Comparison of ENCODE assay signal across 8 mouse cellular contexts in genomic region chr2:154558264-154559039, GRCm38 (mm10). TPM values are rescaled to one million over a fixed set of nuclear protein-coding genes. Genes with fewer than 3 reads are reported as not detected.
A peak's percentile ranks its signal among the peaks of the same experiment; 100 is the strongest.
DNase-seq lines count a peak whose midpoint lies in the region; ATAC-seq and TF ChIP-seq lines count a peak whose summit lies in the region.

Gene Necab3 (minus strand): TSS chr2:154558890.

- peak within 1 kb of the TSS; percentile 77 for H3K4me2 ChIP-seq in heart, embryonic 11.5 days
- peak within 1 kb of the TSS; percentile 58 for H3K4me2 ChIP-seq in forebrain, embryonic 12.5 days
- peak within 1 kb of the TSS; percentile 72 for H3K4me2 ChIP-seq in hindbrain, postnatal 0 days (ENCODE audit: low read depth, low read length)
- peak within 1 kb of the TSS; percentile 68 for H3K4me2 ChIP-seq in neural tube, embryonic 14.5 days (ENCODE audit: low read depth, low read length)

- no peak for TF ChIP-seq POLR2A in liver, adult 2 months (IDR thresholded peaks at IDR 0.05; ENCODE audit: extremely low read depth, insufficient read depth, low read length)

- ATAC-seq in heart, embryonic 11.5 days (replicated peaks; ENCODE audit: insufficient number of reproducible peaks, low FRiP score, low TSS enrichment): 0 out of 2 replicates have a peak, but pooled peaks have one; percentile 41
- peak; percentile 84 for ATAC-seq in forebrain, embryonic 12.5 days (ENCODE audit: low FRiP score)
- peak; percentile 66 for ATAC-seq in hindbrain, postnatal 0 days
- peak; percentile 83 for ATAC-seq in neural tube, embryonic 14.5 days (ENCODE audit: low read depth)

- peaks cover 12% of the 10 kb centered on the region for H3K4me1 ChIP-seq in heart, embryonic 11.5 days (ENCODE audit: control insufficient read depth, insufficient read depth, low read length)
- peaks cover 29% of the 10 kb centered on the region for H3K4me1 ChIP-seq in forebrain, embryonic 12.5 days
- peaks cover 31% of the 10 kb centered on the region for H3K4me1 ChIP-seq in hindbrain, postnatal 0 days (ENCODE audit: insufficient read depth, low read length)
- peaks cover 2% of the 10 kb centered on the region; the same call in 1 of the 2 replicates for H3K4me1 ChIP-seq in liver, adult 2 months (ENCODE audit: control insufficient read depth, insufficient read depth, low read length)
- peaks cover 15% of the 10 kb centered on the region; the same call in 1 of the 2 replicates for H3K4me1 ChIP-seq in neural tube, embryonic 14.5 days (ENCODE audit: control insufficient read depth, insufficient read depth, low read length)

- TF ChIP-seq CTCF in hindbrain, postnatal 0 days (IDR thresholded peaks at IDR 0.05; ENCODE audit: low read depth): no peak
- no peak for TF ChIP-seq CTCF in liver, adult 2 months (IDR thresholded peaks at IDR 0.05; ENCODE audit: low read depth, low read length)

- peaks cover 8% of the 10 kb centered on the region for H3K36me3 ChIP-seq in heart, embryonic 11.5 days (ENCODE audit: control insufficient read depth, insufficient read depth, low read length)
- peaks cover 29% of the 10 kb centered on the region for H3K36me3 ChIP-seq in forebrain, embryonic 12.5 days (replicated peaks)
- no peaks in the 10 kb centered on the region for H3K36me3 ChIP-seq in hindbrain, postnatal 0 days (ENCODE audit: insufficient read depth, low read length)
- no peaks in the 10 kb centered on the region for H3K36me3 ChIP-seq in liver, adult 2 months (ENCODE audit: control insufficient read depth, insufficient read depth, low read length)
- H3K36me3 ChIP-seq in neural tube, embryonic 14.5 days (ENCODE audit: control insufficient read depth, insufficient read depth, low read length): no peaks in the 10 kb centered on the region

- no peak for DNase-seq in heart, postnatal 36 days
- peak; percentile 57 for DNase-seq in c-Kit-positive CD71-positive TER-119-positive erythroid progenitor cells, embryonic 14.5 days (ENCODE audit: low spot score)
- peak; percentile 63 for DNase-seq in hindbrain, postnatal 0 days (ENCODE audit: low spot score)
- DNase-seq in liver, adult 2 months (ENCODE audit: extremely low read depth, low read depth, low spot score): peak; percentile 29
- peak; percentile 76 for DNase-seq in thymus, postnatal 25 days

- H3K9me3 ChIP-seq in heart, embryonic 11.5 days (replicated peaks; ENCODE audit: control insufficient read depth, low read length): no peaks in the 10 kb centered on the region
- H3K9me3 ChIP-seq in forebrain, embryonic 12.5 days: no peaks in the 10 kb centered on the region
- H3K9me3 ChIP-seq in hindbrain, postnatal 0 days (ENCODE audit: low read length): no peaks in the 10 kb centered on the region
- no peaks in the 10 kb centered on the region for H3K9me3 ChIP-seq in neural tube, embryonic 14.5 days (ENCODE audit: control insufficient read depth, low read length)

- peak within 1 kb of the TSS; percentile 56; the same call in 1 of the 2 replicates for H3K9ac ChIP-seq in heart, embryonic 11.5 days (ENCODE audit: low read depth, low read length)
- peak within 1 kb of the TSS; percentile 38 for H3K9ac ChIP-seq in forebrain, embryonic 12.5 days
- peak within 1 kb of the TSS; percentile 55 for H3K9ac ChIP-seq in hindbrain, postnatal 0 days (replicated peaks; ENCODE audit: low read length)
- peak within 1 kb of the TSS; percentile 41; the same call in 1 of the 2 replicates for H3K9ac ChIP-seq in liver, adult 2 months (ENCODE audit: low read depth, low read length)
- H3K9ac ChIP-seq in neural tube, embryonic 14.5 days (replicated peaks; ENCODE audit: low read depth, low read length): peak within 1 kb of the TSS; percentile 61

- peaks cover 11% of the 10 kb centered on the region; the same call in 1 of the 2 replicates for H3K27me3 ChIP-seq in heart, embryonic 11.5 days (ENCODE audit: control insufficient read depth, insufficient read depth, low read length)
- H3K27me3 ChIP-seq in forebrain, embryonic 12.5 days: no peaks in the 10 kb centered on the region; the same call in 1 of the 2 replicates
- no peaks in the 10 kb centered on the region for H3K27me3 ChIP-seq in hindbrain, postnatal 0 days (ENCODE audit: insufficient read depth, low read length)
- no peaks in the 10 kb centered on the region for H3K27me3 ChIP-seq in liver, adult 2 months (ENCODE audit: control insufficient read depth, insufficient read depth, low read length)
- H3K27me3 ChIP-seq in neural tube, embryonic 14.5 days (ENCODE audit: control insufficient read depth, insufficient read depth, low read length): no peaks in the 10 kb centered on the region

- H3K27ac ChIP-seq in heart, embryonic 11.5 days (ENCODE audit: low read depth, low read length): no peak within 1 kb of the TSS
- H3K27ac ChIP-seq in forebrain, embryonic 12.5 days: no peak within 1 kb of the TSS; the same call in 1 of the 2 replicates
- peak within 1 kb of the TSS; percentile 70 for H3K27ac ChIP-seq in hindbrain, postnatal 0 days
- H3K27ac ChIP-seq in liver, adult 2 months (replicated peaks; ENCODE audit: insufficient read depth, low read depth, low read length): no peak within 1 kb of the TSS
- no peak within 1 kb of the TSS for H3K27ac ChIP-seq in neural tube, embryonic 14.5 days (ENCODE audit: low read depth, low read length)

- 4% methylated on average over 34 of the region's 34 CpGs for WGBS in heart, embryonic 11.5 days (ENCODE audit: insufficient replicate concordance)
- WGBS in forebrain, embryonic 12.5 days: 4% methylated on average over 34 of the region's 34 CpGs
- 4% methylated on average over 34 of the region's 34 CpGs for WGBS in hindbrain, postnatal 0 days
- WGBS in liver, adult 2 months: 17% methylated on average over 34 of the region's 34 CpGs
- 3% methylated on average over 27 of the region's 34 CpGs for WGBS in neural tube, embryonic 14.5 days

- H3K4me3 ChIP-seq in heart, embryonic 11.5 days (ENCODE audit: low read depth, low read length): peak within 1 kb of the TSS; percentile 37
- peak within 1 kb of the TSS; percentile 34 for H3K4me3 ChIP-seq in forebrain, embryonic 12.5 days (replicated peaks)
- H3K4me3 ChIP-seq in hindbrain, postnatal 0 days (ENCODE audit: low read length): peak within 1 kb of the TSS; percentile 43
- H3K4me3 ChIP-seq in liver, adult 2 months (ENCODE audit: insufficient read depth, low read depth, low read length): peak within 1 kb of the TSS; percentile 40; the same call in 1 of the 2 replicates
- H3K4me3 ChIP-seq in neural tube, embryonic 14.5 days (ENCODE audit: low read depth, low read length): peak within 1 kb of the TSS; percentile 33

- intact Hi-C loops in heart, postnatal 36 days (cut with DNase I): no loop called here

- H3K79me2 ChIP-seq in liver, adult 2 months (ENCODE audit: control insufficient read depth, insufficient read depth, low read length): no peaks in the 10 kb centered on the region

RNA-seq across cellular contexts. Expression of gene Necab3, which starts in this region (rescaled TPM):
- 1.2 and 1.4 TPM in 2 replicates for polyA plus RNA-seq in heart, embryonic 11.5 days (2014; fragmentation: Nextera tagmentation; extraction: Ambion mirVana)
- total RNA-seq in heart, postnatal 36 days (2021): under 1 TPM; 0.14 to 0.47 TPM
- 8.7 and 11.0 TPM in 2 replicates for polyA plus RNA-seq in forebrain, embryonic 12.5 days (2016; fragmentation: Nextera tagmentation; extraction: Ambion mirVana)
- total RNA-seq in hindbrain, postnatal 0 days (2014; rRNA removed): 35.1 and 52.2 TPM in 2 replicates
- 22.9 and 27.0 TPM in 2 replicates for polyA plus RNA-seq in hindbrain, postnatal 0 days (2015; fragmentation: Nextera tagmentation; extraction: Ambion mirVana)
- total RNA-seq in liver, adult 2 months (2014; rRNA removed): 0.09 and 0.13 TPM in 2 replicates
- polyA plus RNA-seq in liver, adult 2 months (2012; rRNA removed): 0.09 TPM in 1 of 2 replicates, not detected in the other
- 11.5 and 16.8 TPM in 2 replicates for polyA plus RNA-seq in neural tube, embryonic 14.5 days (2014; fragmentation: Nextera tagmentation; extraction: Ambion mirVana)

Comparison
In these comparisons a context has a peak if more than half of its experiments do, and no peak if none do; other contexts are left out.
1. RNA of gene Necab3 (total RNA-seq): 35.1 to 52.2 TPM in hindbrain, postnatal 0 days; 0.14 to 0.47 TPM in heart, postnatal 36 days and 0.09 to 0.13 TPM in liver, adult 2 months; every median in the first group is over 10 times any median in the second.
2. Peak in DNase-seq, H3K4me3 ChIP-seq and H3K9ac ChIP-seq in liver, adult 2 months; RNA of the gene not detected or under 1 TPM.
3. DNase-seq: peak in c-Kit-positive CD71-positive TER-119-positive erythroid progenitor cells, embryonic 14.5 days (single experiment), hindbrain, postnatal 0 days (single experiment) and thymus, postnatal 25 days (single experiment); none in heart, postnatal 36 days (0 of 2).
4. Peak in every context shown above with its lines, with median percentiles within 50 percentile points of each other: ATAC-seq, H3K4me2 ChIP-seq, H3K4me3 ChIP-seq and H3K9ac ChIP-seq.